Mouse (Mus musculus): Measurements from ENCODE around the gene Ankrd9. TPM values are rescaled to one million over a fixed set of nuclear protein-coding genes. Genes with fewer than 3 reads are reported as not detected.
A peak's percentile ranks its signal among the peaks of the same experiment; 100 is the strongest.

Ankrd9 gene
- polyA plus RNA-seq, 1 experiment from 2014 or later: 32.2 TPM

DNA sequence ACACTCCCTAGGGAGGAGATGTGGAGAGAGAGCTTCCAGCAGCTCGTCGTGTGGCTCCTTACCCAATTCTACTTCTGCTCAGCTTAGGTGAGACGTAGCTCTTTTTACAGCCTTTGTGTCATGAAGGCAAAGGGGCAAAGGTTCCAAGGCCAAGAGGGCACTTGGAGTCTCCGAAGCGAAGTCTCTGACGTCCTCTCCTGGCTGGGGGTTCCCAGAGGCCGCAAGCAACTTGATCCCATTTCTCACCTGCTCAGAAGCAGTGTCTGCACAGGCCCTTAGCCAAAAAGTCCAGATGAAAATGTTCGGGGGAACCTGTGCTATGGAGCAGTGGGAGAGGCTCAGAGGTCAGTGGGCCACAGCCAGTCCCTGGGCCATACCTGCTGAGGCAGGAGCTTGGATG, 4.2 kb upstream of the Ankrd9 start:
- no peak for ATAC-seq
- no peaks in the 10 kb centered on the region for H3K36me3 ChIP-seq (ENCODE audit: control insufficient read depth, insufficient read depth, low read length)
- no peaks in the 10 kb centered on the region for H3K27me3 ChIP-seq (replicated peaks; ENCODE audit: control insufficient read depth, insufficient read depth, low read length)
- peaks cover 22% of the 10 kb centered on the region for H3K4me1 ChIP-seq (ENCODE audit: control insufficient read depth, insufficient read depth, low read length)
- 65% methylated on average over 8 of the region's 8 CpGs for WGBS
- no peak overlapping the region for H3K4me3 ChIP-seq (ENCODE audit: low read length)
- peak overlapping the region; percentile 65 for H3K27ac ChIP-seq (ENCODE audit: low read length)
- H3K4me2 ChIP-seq (ENCODE audit: low read depth, low read length): no peak overlapping the region
- 0 out of 2 replicates have a peak overlapping the region, but pooled peaks have one; percentile 25 for H3K9ac ChIP-seq (ENCODE audit: low read depth, low read length)
- H3K9me3 ChIP-seq (ENCODE audit: control insufficient read depth, low read length): no peaks in the 10 kb centered on the region

DNA sequence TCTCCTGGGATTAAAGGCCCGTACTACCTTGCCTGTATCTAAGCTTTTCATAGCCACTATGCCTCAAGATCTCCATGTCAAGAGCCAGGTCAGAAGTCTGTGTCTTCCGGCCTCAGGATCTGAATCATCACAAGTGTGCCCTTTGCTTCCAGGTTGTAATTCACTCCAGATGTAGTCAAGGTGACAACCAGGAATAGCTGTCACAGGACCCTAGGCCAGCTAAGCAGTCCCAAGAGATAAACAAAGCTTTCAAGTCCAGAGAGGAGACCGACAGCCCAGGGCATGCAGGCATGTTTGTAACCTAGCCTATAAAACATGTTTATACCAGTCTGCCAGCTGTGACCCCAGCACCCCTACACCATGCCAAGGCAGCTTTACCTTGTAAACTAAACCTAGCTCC, 2.9 kb upstream of the Ankrd9 start:
- 60% methylated on average over 3 of the region's 3 CpGs for WGBS
- Histone ChIP-seq H3K4me3 (ENCODE audit: low read length) (no peak overlapping the region), H3K4me1 (ENCODE audit: control insufficient read depth, insufficient read depth, low read length) (peaks cover 28% of the 10 kb centered on the region), H3K9me3 (ENCODE audit: control insufficient read depth, low read length) (no peaks in the 10 kb centered on the region), H3K27ac (ENCODE audit: low read length) (0 out of 2 replicates have a peak overlapping the region, but pooled peaks have one; percentile 21), H3K27me3 (replicated peaks; ENCODE audit: control insufficient read depth, insufficient read depth, low read length) (no peaks in the 10 kb centered on the region), H3K4me2 (ENCODE audit: low read depth, low read length) (no peak overlapping the region), H3K36me3 (ENCODE audit: control insufficient read depth, insufficient read depth, low read length) (peaks cover 6% of the 10 kb centered on the region; the same call in 1 of the 2 replicates), H3K9ac (ENCODE audit: low read depth, low read length) (no peak overlapping the region)
- ATAC-seq: no peak

DNA sequence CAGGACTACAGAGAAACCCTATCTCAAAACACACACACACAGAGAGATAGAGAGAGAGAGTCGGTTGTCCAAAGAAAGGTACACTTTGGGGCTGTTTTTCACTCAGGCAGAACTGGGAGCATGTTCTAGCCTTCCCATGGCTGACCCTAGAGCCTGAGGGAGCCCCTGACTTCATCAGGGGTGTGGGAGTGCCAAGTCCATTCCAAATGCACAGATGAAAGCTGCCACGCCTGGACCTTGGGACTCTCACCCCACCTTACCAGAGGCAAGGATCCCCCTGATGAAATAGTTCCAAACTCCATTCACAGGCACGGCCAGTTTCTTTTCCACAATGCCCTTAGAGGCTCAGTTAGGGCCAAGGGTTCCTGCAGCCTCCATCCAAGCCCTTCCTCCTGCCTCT, 968 bp upstream of the Ankrd9 start:
- no peaks in the 10 kb centered on the region for H3K27me3 ChIP-seq (replicated peaks; ENCODE audit: control insufficient read depth, insufficient read depth, low read length)
- ATAC-seq: peak; percentile 41
- peaks cover 20% of the 10 kb centered on the region for H3K36me3 ChIP-seq (ENCODE audit: control insufficient read depth, insufficient read depth, low read length)
- H3K9ac ChIP-seq (ENCODE audit: low read depth, low read length): peak overlapping the region; percentile 89; the same call in 1 of the 2 replicates
- H3K4me3 ChIP-seq (ENCODE audit: low read length): no peak overlapping the region
- H3K9me3 ChIP-seq (ENCODE audit: control insufficient read depth, low read length): no peaks in the 10 kb centered on the region
- WGBS: 57% methylated on average over 3 of the region's 3 CpGs
- H3K27ac ChIP-seq (ENCODE audit: low read length): peak overlapping the region; percentile 88
- peaks cover 28% of the 10 kb centered on the region for H3K4me1 ChIP-seq (ENCODE audit: control insufficient read depth, insufficient read depth, low read length)
- H3K4me2 ChIP-seq (ENCODE audit: low read depth, low read length): peak overlapping the region; percentile 95

DNA sequence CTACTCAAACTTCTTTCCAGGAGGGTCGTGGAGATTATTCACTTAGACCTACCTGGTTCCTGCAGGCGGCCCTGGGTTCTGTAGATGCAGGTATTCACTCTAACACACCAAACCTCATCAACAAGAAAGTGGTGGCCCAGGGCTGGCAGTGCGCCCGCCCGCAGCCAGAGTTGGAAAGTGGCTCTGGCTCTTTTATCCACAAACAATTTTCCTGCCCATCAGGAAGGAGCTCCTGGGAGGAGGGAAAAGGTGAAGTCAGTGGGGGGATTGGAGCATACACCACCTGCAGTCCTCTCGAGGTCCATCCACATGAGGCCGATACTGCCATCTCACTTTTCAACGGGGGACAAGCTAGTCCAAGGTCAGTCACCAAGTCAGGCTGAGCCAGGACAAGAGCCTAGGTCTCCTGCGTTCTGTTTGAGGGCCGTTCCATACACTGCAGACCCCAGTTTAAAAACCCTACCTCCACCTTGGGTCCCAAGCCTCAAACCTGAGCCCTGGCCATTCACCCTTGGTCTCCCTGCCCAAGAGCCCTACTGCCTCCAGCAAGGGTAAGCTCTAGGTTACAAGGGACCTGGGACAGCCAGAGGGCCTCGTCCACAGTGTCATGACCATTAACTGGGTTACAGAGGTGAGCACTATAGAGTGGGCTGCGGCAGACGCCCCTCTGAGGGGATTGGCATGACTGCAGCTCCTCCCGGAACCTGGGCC, 789 bp downstream of the Ankrd9 start:
- Histone ChIP-seq H3K4me3 (ENCODE audit: low read length) (peak overlapping the region; percentile 81), H3K36me3 (ENCODE audit: control insufficient read depth, insufficient read depth, low read length) (peaks cover 25% of the 10 kb centered on the region), H3K4me2 (ENCODE audit: low read depth, low read length) (peak overlapping the region; percentile 95), H3K27ac (ENCODE audit: low read length) (peak overlapping the region; percentile 74), H3K9ac (ENCODE audit: low read depth, low read length) (peak overlapping the region; percentile 89), H3K4me1 (ENCODE audit: control insufficient read depth, insufficient read depth, low read length) (peaks cover 26% of the 10 kb centered on the region), H3K9me3 (ENCODE audit: control insufficient read depth, low read length) (no peaks in the 10 kb centered on the region), H3K27me3 (replicated peaks; ENCODE audit: control insufficient read depth, insufficient read depth, low read length) (no peaks in the 10 kb centered on the region)
- no peak for ATAC-seq
- 39% methylated on average over 14 of the region's 14 CpGs for WGBS

DNA sequence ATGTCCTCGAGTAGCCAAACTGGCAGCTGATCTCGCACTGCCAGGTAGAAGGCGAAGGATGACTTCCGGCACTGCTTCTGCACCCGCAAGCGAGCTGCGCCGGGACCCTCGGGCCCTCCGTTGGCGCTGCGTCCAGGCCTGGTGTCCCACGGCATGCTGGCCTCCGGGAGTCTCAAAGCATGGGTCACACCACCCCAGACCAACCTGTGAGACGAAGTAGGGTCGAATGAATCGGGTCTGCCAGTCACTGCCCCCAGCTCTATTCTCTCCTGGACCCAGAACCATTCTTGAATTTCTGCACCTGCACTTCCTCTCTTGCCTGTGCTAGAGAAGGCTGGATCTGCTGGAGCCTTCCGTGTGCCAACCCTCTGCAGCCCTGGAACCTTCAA, 1.5 kb downstream of the Ankrd9 start:
- Histone ChIP-seq H3K9ac (ENCODE audit: low read depth, low read length) (peak overlapping the region; percentile 89; the same call in 1 of the 2 replicates), H3K36me3 (ENCODE audit: control insufficient read depth, insufficient read depth, low read length) (peaks cover 30% of the 10 kb centered on the region), H3K4me2 (ENCODE audit: low read depth, low read length) (peak overlapping the region; percentile 95), H3K9me3 (ENCODE audit: control insufficient read depth, low read length) (no peaks in the 10 kb centered on the region), H3K4me1 (ENCODE audit: control insufficient read depth, insufficient read depth, low read length) (peaks cover 27% of the 10 kb centered on the region), H3K27me3 (replicated peaks; ENCODE audit: control insufficient read depth, insufficient read depth, low read length) (no peaks in the 10 kb centered on the region), H3K27ac (ENCODE audit: low read length) (no peak overlapping the region), H3K4me3 (ENCODE audit: low read length) (peak overlapping the region; percentile 81)
- 91% methylated on average over 18 of the region's 18 CpGs for WGBS
- no peak for ATAC-seq

DNA sequence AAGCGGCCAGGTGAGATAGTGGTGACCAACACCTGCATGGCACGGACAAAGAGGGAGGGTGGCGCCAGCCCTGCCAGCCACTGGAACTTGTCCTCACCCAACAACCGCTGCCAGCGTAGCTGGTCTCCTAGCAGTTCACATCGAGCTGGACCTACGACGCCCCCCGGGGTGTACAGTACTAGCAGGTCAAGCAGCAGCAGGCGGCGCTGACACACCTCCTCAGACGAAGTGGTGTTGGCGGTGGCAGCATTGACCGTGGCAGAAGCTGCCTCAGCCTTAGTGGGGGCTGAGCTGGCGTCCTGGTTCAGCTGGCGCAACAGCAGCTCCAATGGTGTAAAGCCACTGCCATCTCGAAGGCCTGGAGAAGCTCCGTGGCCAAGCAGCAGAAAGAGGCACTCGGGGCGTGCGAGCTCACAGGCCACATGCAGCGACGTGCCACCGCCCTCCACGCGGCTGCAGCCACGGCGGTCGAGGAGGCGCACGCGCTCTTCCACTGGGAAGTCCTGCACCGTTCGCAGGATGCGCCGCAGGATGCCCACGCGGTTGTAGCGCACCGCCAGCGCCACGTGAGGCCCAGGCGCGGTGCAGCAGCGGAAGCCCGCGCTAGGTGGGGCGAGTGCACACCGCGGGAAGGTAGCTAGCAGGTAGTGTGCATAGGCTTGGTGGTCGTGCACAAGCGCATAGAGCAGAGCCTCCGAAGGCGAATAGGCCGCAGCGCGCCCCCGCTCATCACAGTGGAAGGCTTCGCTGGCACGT, 2.1 kb downstream of the Ankrd9 start:
- H3K4me1 ChIP-seq (ENCODE audit: control insufficient read depth, insufficient read depth, low read length): peaks cover 27% of the 10 kb centered on the region
- no peak overlapping the region for H3K9ac ChIP-seq (ENCODE audit: low read depth, low read length)
- H3K9me3 ChIP-seq (ENCODE audit: control insufficient read depth, low read length): no peaks in the 10 kb centered on the region
- 91% methylated on average over 60 of the region's 60 CpGs for WGBS
- no peak overlapping the region for H3K4me3 ChIP-seq (ENCODE audit: low read length)
- H3K27ac ChIP-seq (ENCODE audit: low read length): no peak overlapping the region
- no peak for ATAC-seq
- no peak overlapping the region for H3K4me2 ChIP-seq (ENCODE audit: low read depth, low read length)
- peaks cover 30% of the 10 kb centered on the region for H3K36me3 ChIP-seq (ENCODE audit: control insufficient read depth, insufficient read depth, low read length)
- H3K27me3 ChIP-seq (replicated peaks; ENCODE audit: control insufficient read depth, insufficient read depth, low read length): no peaks in the 10 kb centered on the region

DNA sequence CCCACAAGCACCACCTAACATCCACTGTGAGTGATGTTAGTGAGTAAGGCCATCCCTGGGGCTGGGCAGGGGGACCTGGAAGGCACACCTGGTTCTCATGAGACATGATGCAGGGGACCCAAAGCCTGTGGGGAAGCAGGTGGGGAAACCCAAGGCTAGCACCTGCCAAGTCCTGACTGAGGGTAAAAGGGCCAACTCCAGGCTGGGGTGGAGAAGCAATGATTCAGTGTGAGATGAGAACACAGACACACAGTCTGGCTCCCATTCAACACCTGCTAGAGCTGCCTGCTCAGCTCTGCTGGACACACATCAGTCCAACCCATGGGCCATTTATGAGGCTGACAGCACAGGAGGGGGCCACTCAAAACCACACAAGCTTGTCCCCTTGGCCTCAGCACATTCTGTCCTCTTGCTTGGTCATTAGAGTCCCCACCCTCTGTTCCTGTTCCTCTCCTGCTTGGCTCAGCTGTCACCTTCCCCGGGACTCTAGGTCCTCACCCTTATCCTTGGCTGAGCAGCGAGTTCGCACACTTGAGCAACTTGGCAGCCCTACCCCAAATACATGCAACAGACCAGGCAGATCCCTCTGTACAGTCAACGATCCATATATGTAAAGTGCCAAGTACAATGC, 2.9 kb downstream of the Ankrd9 start:
- Histone ChIP-seq H3K9me3 (ENCODE audit: control insufficient read depth, low read length) (no peaks in the 10 kb centered on the region), H3K4me2 (ENCODE audit: low read depth, low read length) (0 out of 2 replicates have a peak overlapping the region, but pooled peaks have one; percentile 6), H3K27me3 (replicated peaks; ENCODE audit: control insufficient read depth, insufficient read depth, low read length) (no peaks in the 10 kb centered on the region), H3K36me3 (ENCODE audit: control insufficient read depth, insufficient read depth, low read length) (peaks cover 30% of the 10 kb centered on the region), H3K9ac (ENCODE audit: low read depth, low read length) (0 out of 2 replicates have a peak overlapping the region, but pooled peaks have one; percentile 27), H3K4me3 (ENCODE audit: low read length) (no peak overlapping the region), H3K4me1 (ENCODE audit: control insufficient read depth, insufficient read depth, low read length) (peaks cover 27% of the 10 kb centered on the region), H3K27ac (ENCODE audit: low read length) (no peak overlapping the region)
- 91% methylated on average over 4 of the region's 4 CpGs for WGBS
- ATAC-seq: no peak

DNA sequence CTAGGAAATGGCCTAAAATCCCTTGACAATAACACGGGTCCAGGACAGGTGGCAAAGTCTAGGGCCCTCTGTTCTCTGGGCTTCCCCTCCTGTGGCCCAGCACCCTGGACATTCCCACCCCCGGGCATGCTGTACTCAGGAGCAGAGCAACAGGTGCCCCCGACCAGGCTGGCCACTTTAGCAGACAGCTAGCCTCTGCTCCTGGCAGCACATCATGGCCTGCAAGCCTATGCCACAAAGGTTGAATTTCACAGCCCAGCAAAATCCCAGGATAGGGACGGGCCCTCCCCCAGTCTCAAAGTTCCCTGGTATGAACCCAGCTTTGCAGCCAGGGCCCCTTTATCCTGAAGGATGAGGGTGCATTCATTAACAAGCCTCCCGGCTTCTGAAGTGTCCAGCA, 3.5 kb downstream of the Ankrd9 start:
- H3K36me3 ChIP-seq (ENCODE audit: control insufficient read depth, insufficient read depth, low read length): peaks cover 30% of the 10 kb centered on the region
- no peaks in the 10 kb centered on the region for H3K27me3 ChIP-seq (replicated peaks; ENCODE audit: control insufficient read depth, insufficient read depth, low read length)
- 0 out of 2 replicates have a peak overlapping the region, but pooled peaks have one; percentile 27 for H3K9ac ChIP-seq (ENCODE audit: low read depth, low read length)
- 87% methylated on average over 5 of the region's 5 CpGs for WGBS
- no peak for ATAC-seq
- H3K4me3 ChIP-seq (ENCODE audit: low read length): no peak overlapping the region
- H3K4me1 ChIP-seq (ENCODE audit: control insufficient read depth, insufficient read depth, low read length): peaks cover 26% of the 10 kb centered on the region
- H3K9me3 ChIP-seq (ENCODE audit: control insufficient read depth, low read length): no peaks in the 10 kb centered on the region
- H3K27ac ChIP-seq (ENCODE audit: low read length): no peak overlapping the region
- H3K4me2 ChIP-seq (ENCODE audit: low read depth, low read length): 0 out of 2 replicates have a peak overlapping the region, but pooled peaks have one; percentile 6

DNA sequence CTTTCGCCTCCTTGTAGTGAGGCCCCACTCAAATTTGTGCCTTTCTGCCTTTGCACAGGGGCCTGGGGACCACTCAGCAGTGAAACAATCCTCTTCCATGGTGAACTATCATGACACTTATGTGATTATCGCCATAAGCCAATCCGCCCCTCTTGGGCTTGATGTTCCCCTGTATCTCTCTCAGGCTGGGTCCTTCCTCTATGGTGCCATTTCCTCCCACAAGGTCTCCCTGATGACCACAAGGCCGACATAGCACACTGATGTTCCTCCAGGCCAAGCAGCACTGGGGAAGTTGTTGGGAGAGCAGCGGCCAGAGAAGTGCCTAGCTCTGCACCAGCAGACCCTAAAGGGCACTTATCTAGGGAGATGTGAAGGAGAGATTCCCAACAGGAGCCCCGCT, 4.1 kb downstream of the Ankrd9 start:
- H3K4me3 ChIP-seq (ENCODE audit: low read length): no peak overlapping the region
- WGBS: 88% methylated on average over 6 of the region's 6 CpGs
- H3K9ac ChIP-seq (ENCODE audit: low read depth, low read length): no peak overlapping the region
- peaks cover 30% of the 10 kb centered on the region for H3K36me3 ChIP-seq (ENCODE audit: control insufficient read depth, insufficient read depth, low read length)
- H3K4me1 ChIP-seq (ENCODE audit: control insufficient read depth, insufficient read depth, low read length): peaks cover 22% of the 10 kb centered on the region
- no peak for ATAC-seq
- no peak overlapping the region for H3K4me2 ChIP-seq (ENCODE audit: low read depth, low read length)
- H3K27me3 ChIP-seq (replicated peaks; ENCODE audit: control insufficient read depth, insufficient read depth, low read length): no peaks in the 10 kb centered on the region
- H3K9me3 ChIP-seq (ENCODE audit: control insufficient read depth, low read length): no peaks in the 10 kb centered on the region
- no peak overlapping the region for H3K27ac ChIP-seq (ENCODE audit: low read length)

Measured in intestine, embryonic 16.5 days (tissue).